Mouse (Mus musculus) kidney, embryonic 16.5 days (tissue): ENCODE results near the gene Atp11c. TPM values are rescaled to one million over a fixed set of nuclear protein-coding genes. Genes with fewer than 3 reads are reported as not detected.

Experiments
- ATAC-seq: fragments of 200-750 bp; cut with Nextera tagmentation; 2 replicates; pipeline ENCODE4 v1.8.0; 2017; ENCODE audit warnings: moderate TSS enrichment; ENCODE audit not compliant: low FRiP score, low TSS enrichment
- H3K27ac ChIP-seq: fragments of 300-500 bp; sonication (generic); 2 replicates; pipeline ENCODE4 v1.5.1; 2014; ENCODE audit warnings: low read length
- H3K27me3 ChIP-seq: fragments of 300-500 bp; sonication (generic); 2 replicates; pipeline ENCODE4 v1.6.1; 2014; ENCODE audit warnings: low read length, control low read depth, mixed read lengths; ENCODE audit not compliant: insufficient read depth
- H3K36me3 ChIP-seq: fragments of 300-500 bp; sonication (generic); 2 replicates; pipeline ENCODE4 v1.6.1; 2014; ENCODE audit warnings: low read length, control low read depth, mixed read lengths; ENCODE audit not compliant: insufficient read depth
- H3K4me1 ChIP-seq: fragments of 300-500 bp; sonication (generic); 2 replicates; pipeline ENCODE4 v1.6.1; 2014; ENCODE audit warnings: low read length, control low read depth, mixed read lengths; ENCODE audit not compliant: insufficient read depth
- H3K4me2 ChIP-seq: fragments of 300-500 bp; sonication (generic); replicated peaks from 2 replicates; pipeline ENCODE4 v1.6.1; 2014; ENCODE audit warnings: low read depth, low read length
- H3K4me3 ChIP-seq: fragments of 300-500 bp; sonication (generic); 2 replicates; pipeline ENCODE4 v1.5.1; 2014; ENCODE audit warnings: mild to moderate bottlenecking, low read length
- H3K9ac ChIP-seq: fragments of 300-500 bp; sonication (generic); replicated peaks from 2 replicates; pipeline ENCODE4 v1.6.1; 2014; ENCODE audit warnings: low read length
- H3K9me3 ChIP-seq: fragments of 300-500 bp; sonication (generic); 2 replicates; pipeline ENCODE4 v1.6.1; 2016; ENCODE audit warnings: low read length, control low read depth
- WGBS: fragments of 180-500 bp; shearing (Covaris S2); extraction: QIAGEN DNeasy Blood & Tissue Kit; methylation state at CpG from one replicate; pipeline ENCODE4 v1.1.7; 2014; 5-methylcytosine and 5-hydroxymethylcytosine counted together
- polyA plus RNA-seq: library from polyadenylated mRNA; unstranded; fragments of >200 nt; fragmentation: Nextera tagmentation; extraction: Ambion mirVana; gene quantifications from 2 replicates; pipeline ENCODE4 v1.2.1, GENCODE M21; 2015

The Atp11c gene
- polyA plus RNA-seq, 1 experiment from 2014 or later = 7.9 TPM

DNA sequence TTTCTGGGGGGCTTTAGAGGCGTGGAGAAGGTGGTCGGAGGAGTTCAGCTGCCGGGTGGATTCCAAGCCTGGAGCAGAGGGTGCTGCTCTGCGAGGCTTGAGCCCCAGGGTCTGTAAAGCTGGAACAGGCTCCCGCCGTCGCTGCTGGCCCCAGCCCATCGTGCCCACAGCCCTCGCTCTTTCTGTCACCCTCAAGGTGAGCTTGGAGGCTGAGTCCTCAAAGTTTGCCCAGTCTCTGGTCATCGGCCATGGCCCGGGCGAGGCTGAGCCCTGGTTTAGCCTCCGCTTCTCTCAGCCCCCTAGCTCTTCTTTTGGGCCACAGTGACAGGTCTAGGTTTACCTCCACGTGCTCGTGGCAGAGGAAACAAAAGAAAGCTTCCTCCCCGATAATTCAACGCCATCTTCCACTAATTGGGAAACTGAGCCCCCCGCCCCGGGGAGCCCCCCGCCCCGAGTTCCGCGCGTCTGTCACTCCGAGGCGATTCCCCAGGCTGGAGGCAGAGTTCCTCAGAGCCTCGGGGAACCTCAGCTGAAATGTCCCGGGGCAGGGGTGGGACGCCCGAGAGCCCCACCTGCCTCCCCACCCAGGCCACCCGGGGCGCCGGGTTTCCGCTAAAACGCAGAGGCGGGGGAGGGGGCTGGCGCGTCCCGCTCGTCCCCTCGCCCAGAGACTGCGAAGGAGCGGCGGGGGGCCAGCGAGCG, 189.3 kb downstream of the Atp11c start:
- Histone ChIP-seq H3K27ac (0 out of 2 replicates have a peak overlapping the region, but pooled peaks have one; percentile 10), H3K4me2 (peak overlapping the region; percentile 60), H3K4me3 (peak overlapping the region; percentile 68), H3K4me1 (no peaks in the 10 kb centered on the region), H3K36me3 (no peaks in the 10 kb centered on the region), H3K27me3 (no peaks in the 10 kb centered on the region), H3K9me3 (no peaks in the 10 kb centered on the region), H3K9ac (peak overlapping the region; percentile 67)
- WGBS = 27% methylated on average over 44 of the region's 46 CpGs
- peak; percentile 5; the same call in 1 of the 2 replicates for ATAC-seq

DNA sequence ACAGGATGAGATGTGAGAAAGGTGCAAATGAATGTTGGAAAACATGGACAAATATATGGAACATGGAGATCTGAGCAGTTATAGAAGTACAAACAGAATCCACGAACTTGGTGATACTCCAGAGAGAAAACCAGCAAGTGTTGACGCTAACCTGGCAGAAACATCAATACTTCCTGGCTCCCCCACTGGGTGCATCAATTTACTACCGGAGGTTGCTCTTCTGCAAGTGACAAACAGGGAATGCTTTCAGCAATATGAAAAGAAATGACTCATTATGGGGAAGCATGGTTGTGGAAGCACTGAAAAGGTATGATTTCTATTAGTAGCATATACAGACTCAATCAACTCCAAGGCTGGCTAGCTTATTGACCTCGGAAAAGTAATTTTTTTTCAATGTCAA, 198.2 kb downstream of the Atp11c start:
- Histone ChIP-seq H3K4me2 (no peak overlapping the region), H3K4me1 (no peaks in the 10 kb centered on the region), H3K36me3 (no peaks in the 10 kb centered on the region), H3K9me3 (no peaks in the 10 kb centered on the region), H3K4me3 (no peak overlapping the region), H3K9ac (no peak overlapping the region), H3K27ac (no peak overlapping the region), H3K27me3 (no peaks in the 10 kb centered on the region)
- WGBS = 81% methylated on average over 4 of the region's 4 CpGs
- no peak for ATAC-seq

DNA sequence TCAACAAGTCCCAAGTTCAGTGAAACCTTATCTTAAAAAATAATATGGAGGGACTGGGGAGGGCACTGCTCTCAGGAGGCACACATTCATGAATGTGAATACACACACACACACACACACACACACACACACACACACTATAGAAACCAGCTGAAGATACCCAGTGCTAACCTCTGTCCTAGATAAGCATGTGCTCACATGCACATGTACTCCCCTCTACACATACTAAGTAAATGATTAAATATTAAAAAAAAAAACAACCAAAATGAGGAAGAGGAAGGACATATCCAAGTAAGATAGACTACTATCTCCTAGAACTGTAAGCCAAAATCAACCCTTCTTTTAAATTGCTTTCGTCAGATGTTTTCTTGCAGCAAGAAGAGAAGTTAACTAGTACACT, 205.6 kb downstream of the Atp11c start:
- Histone ChIP-seq H3K9me3 (no peaks in the 10 kb centered on the region), H3K4me1 (no peaks in the 10 kb centered on the region), H3K36me3 (no peaks in the 10 kb centered on the region), H3K27ac (no peak overlapping the region), H3K4me3 (no peak overlapping the region), H3K27me3 (no peaks in the 10 kb centered on the region), H3K9ac (no peak overlapping the region), H3K4me2 (no peak overlapping the region)
- WGBS = 97% methylated on average over 1 of the region's 1 CpGs
- no peak for ATAC-seq

DNA sequence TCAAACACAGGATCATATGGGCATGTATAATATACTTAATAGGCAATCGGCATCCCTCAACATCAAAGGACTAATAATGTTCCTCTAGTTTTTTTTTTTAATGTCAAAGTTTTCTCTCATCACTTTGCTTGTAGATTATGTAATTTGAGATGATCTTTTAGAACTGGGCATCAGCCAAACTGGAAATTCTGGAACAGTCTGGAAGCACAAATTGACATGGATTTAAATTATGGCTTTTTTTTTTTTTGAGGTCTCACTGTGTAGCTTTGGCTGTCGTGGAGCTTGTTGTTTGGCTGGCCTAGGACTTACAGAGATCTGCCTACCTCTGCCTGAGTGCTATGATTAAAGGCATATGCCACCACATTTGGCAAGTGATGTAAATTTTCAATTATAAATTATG, 210.8 kb downstream of the Atp11c start:
- H3K9ac ChIP-seq = no peak overlapping the region
- no peak overlapping the region for H3K27ac ChIP-seq
- no peaks in the 10 kb centered on the region for H3K36me3 ChIP-seq
- no peak overlapping the region for H3K4me2 ChIP-seq
- H3K9me3 ChIP-seq = no peaks in the 10 kb centered on the region
- H3K27me3 ChIP-seq = no peaks in the 10 kb centered on the region
- ATAC-seq = no peak
- H3K4me1 ChIP-seq = no peaks in the 10 kb centered on the region
- 64% methylated on average over 2 of the region's 2 CpGs for WGBS
- no peak overlapping the region for H3K4me3 ChIP-seq

DNA sequence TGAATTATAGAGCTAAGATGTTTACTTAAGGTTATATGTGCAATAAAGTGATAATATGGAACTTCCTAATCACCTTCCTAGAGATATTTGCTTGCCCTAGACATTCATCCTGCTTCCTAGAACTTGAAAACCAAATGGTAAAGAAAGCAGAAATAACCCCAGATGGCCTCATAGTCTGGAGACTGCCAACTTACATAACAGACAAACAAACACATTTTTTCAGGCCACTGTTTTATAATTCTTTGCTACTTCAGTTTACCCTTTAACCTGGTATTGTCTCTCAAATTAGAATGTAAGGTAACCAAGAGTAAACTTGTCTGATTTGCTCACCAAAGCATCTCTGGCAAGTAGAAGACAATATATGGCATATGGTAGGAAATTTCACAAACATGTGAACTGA, 212.1 kb downstream of the Atp11c start:
- no peak for ATAC-seq
- Histone ChIP-seq H3K9me3 (no peaks in the 10 kb centered on the region), H3K27me3 (no peaks in the 10 kb centered on the region), H3K36me3 (no peaks in the 10 kb centered on the region), H3K4me2 (no peak overlapping the region), H3K9ac (no peak overlapping the region), H3K27ac (no peak overlapping the region), H3K4me3 (no peak overlapping the region), H3K4me1 (no peaks in the 10 kb centered on the region)

DNA sequence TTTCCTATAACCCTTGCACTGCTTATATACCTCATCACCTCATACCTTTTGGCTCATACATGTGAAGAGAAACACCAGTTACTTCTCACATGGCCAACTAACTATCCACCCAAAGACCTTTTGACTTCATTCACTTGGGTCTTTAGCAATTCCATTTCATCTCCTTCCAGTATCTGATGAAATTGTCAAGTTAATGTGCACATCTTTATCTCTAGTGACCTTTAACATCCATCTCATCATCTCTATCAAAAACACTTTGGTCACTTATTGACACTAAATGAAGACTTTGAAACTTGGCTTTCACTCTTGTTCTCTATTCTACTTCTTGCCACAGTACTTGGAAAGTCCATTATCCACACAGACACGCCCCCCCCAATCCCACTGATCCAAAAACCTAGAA, 243.8 kb downstream of the Atp11c start:
- WGBS = 63% methylated on average over 1 of the region's 1 CpGs
- no peak overlapping the region for H3K9ac ChIP-seq
- no peak overlapping the region for H3K4me3 ChIP-seq
- H3K27me3 ChIP-seq = no peaks in the 10 kb centered on the region
- H3K4me1 ChIP-seq = no peaks in the 10 kb centered on the region
- H3K36me3 ChIP-seq = no peaks in the 10 kb centered on the region
- H3K4me2 ChIP-seq = no peak overlapping the region
- no peak overlapping the region for H3K27ac ChIP-seq
- ATAC-seq = no peak
- no peaks in the 10 kb centered on the region for H3K9me3 ChIP-seq

DNA sequence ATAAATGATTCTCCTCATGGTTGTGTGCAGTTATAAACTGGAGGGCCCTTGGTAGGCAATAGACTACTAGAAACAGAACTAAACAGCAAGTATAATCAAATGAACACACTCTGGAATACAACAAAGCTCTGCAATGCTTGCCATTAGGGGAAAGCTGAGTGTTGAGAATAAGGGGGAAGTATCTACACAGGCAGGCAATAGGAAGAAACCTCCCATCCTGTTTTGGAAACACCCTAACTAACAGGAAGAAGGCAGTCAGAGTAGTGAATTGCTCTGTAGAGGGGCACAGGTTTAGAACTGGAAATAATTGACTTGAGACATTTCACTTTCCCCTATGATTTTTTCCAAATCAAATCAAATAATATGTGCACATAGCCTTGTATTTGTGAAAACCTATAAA, 247.1 kb downstream of the Atp11c start:
- Histone ChIP-seq H3K36me3 (no peaks in the 10 kb centered on the region), H3K27me3 (no peaks in the 10 kb centered on the region), H3K9me3 (no peaks in the 10 kb centered on the region), H3K9ac (no peak overlapping the region), H3K27ac (no peak overlapping the region), H3K4me3 (no peak overlapping the region), H3K4me1 (no peaks in the 10 kb centered on the region), H3K4me2 (no peak overlapping the region)
- no peak for ATAC-seq

DNA sequence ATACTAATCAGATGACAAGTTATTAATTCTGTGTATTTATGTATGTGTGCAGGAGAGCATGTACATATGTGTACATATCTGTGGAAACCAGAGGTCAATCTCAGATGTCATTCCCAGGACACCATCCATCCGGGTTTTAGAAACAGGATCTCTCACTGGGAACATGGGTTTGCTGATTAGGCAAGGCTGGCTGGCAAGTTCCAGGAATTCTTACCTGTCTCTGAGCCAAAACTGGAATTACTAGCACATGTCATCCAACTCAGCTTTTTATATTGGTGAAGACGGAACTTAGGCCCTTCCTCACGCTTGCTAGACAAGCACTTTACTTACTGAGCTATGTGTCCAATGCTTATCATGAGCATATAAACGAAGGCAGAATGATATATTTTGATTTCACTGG, 247.5 kb downstream of the Atp11c start:
- Histone ChIP-seq H3K27me3 (no peaks in the 10 kb centered on the region), H3K9me3 (no peaks in the 10 kb centered on the region), H3K4me1 (no peaks in the 10 kb centered on the region), H3K9ac (no peak overlapping the region), H3K4me3 (no peak overlapping the region), H3K27ac (no peak overlapping the region), H3K36me3 (no peaks in the 10 kb centered on the region), H3K4me2 (no peak overlapping the region)
- WGBS = 74% methylated on average over 4 of the region's 4 CpGs
- no peak for ATAC-seq

DNA sequence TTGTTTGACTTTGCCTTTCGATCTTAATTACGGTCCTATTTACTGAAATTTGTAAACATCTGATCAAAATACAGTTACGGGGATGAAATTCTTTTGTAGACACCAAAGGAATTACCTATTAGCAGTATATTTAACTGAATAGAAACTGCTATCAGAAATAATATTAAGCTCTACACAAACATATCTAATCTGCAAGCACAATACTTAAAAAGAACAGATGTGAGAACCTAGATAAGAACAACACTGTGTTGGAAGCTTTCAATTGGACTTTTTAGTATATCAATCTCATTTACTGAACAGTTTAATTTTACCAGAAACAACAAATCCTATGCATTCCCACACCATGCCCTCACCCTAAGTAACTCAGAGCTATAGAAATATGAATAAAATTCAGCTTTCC, 262.8 kb downstream of the Atp11c start:
- Histone ChIP-seq H3K4me3 (no peak overlapping the region), H3K4me1 (no peaks in the 10 kb centered on the region), H3K36me3 (no peaks in the 10 kb centered on the region), H3K27me3 (no peaks in the 10 kb centered on the region), H3K9ac (no peak overlapping the region), H3K4me2 (no peak overlapping the region), H3K9me3 (no peaks in the 10 kb centered on the region), H3K27ac (no peak overlapping the region)
- ATAC-seq = no peak
- 93% methylated on average over 3 of the region's 3 CpGs for WGBS

DNA sequence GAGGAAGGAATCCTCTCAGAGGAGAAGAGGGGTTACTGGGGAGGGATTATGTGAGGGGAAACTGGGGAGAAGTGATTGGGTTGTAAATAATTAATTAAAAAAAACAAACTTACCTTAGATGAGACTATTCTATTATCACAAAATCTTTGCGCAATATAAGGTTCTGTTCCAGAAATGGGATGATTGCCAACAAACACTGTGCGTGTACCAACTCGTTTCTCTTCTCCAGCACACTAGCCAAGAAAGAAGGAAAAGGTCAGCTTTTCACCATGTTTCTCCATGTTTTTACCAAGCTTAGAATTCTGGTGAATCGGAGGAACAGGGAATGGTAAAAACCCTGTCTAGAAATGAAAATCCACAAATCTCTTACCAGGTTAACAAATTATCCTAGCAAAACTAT, 271.2 kb downstream of the Atp11c start:
- Histone ChIP-seq H3K4me1 (no peaks in the 10 kb centered on the region), H3K36me3 (no peaks in the 10 kb centered on the region), H3K4me2 (no peak overlapping the region), H3K27me3 (no peaks in the 10 kb centered on the region), H3K4me3 (no peak overlapping the region), H3K9ac (no peak overlapping the region), H3K9me3 (no peaks in the 10 kb centered on the region), H3K27ac (no peak overlapping the region)
- WGBS = 81% methylated on average over 4 of the region's 4 CpGs
- no peak for ATAC-seq
